30 mouse cellular contexts compared by ENCODE assay signal in genomic region chr19:18731077-18731476, GRCm38 (mm10). TPM values are rescaled to one million over a fixed set of nuclear protein-coding genes. Genes with fewer than 3 reads are reported as not detected.
A peak's percentile ranks its signal among the peaks of the same experiment; 100 is the strongest.
DNase-seq lines count a peak whose midpoint lies in the region; ATAC-seq and TF ChIP-seq lines count a peak whose summit lies in the region.
"Had no signal": no experiment of that assay in that cellular context is flagged by ENCODE, and none has a peak within 500 bp of the region (broad histone marks: within the 10 kb centered on the region; RNA-seq: fewer than 3 reads in every experiment).

No protein-coding gene starts in this region.

- no peak overlapping the region for H3K27ac ChIP-seq in heart, embryonic 14.5 days (replicated peaks in 1 of 2; ENCODE audit: control insufficient read depth in 1 of 2, insufficient read depth in 1 of 2, low read depth in 2 of 2, low read length in 2 of 2)
- H3K27ac ChIP-seq in lung, embryonic 14.5 days (ENCODE audit: low read depth), result no peak overlapping the region
- no peak overlapping the region for H3K27ac ChIP-seq in limb, embryonic 11.5 days (replicated peaks; ENCODE audit: low read depth, low read length)
- H3K27ac ChIP-seq: embryonic facial prominence, embryonic 13.5 days; hindbrain, embryonic 12.5 days; kidney, embryonic 15.5 days; left cerebral cortex, adult 2 months; liver, embryonic 13.5 days; lung, embryonic 15.5 days; macrophage; midbrain, embryonic 13.5 days; neural tube, embryonic 13.5 days; stomach, postnatal 0 days had no signal

- H3K4me3 ChIP-seq in heart, embryonic 14.5 days (ENCODE audit: control insufficient read depth in 1 of 2, insufficient read depth in 1 of 2, low read depth in 1 of 2, low read length in 2 of 2), result 0 out of 4 replicates have a peak overlapping the region, but pooled peaks of 1 of the 2 experiments have one; percentile 1
- H3K4me3 ChIP-seq in lung, embryonic 14.5 days (ENCODE audit: low read depth, low read length), result no peak overlapping the region
- H3K4me3 ChIP-seq in limb, embryonic 11.5 days (ENCODE audit: low read depth, low read length), result no peak overlapping the region
- H3K4me3 ChIP-seq: embryonic facial prominence, embryonic 13.5 days; erythroblast, embryonic 14.5 days; hindbrain, embryonic 12.5 days; kidney, embryonic 15.5 days; left cerebral cortex, adult 2 months; liver, embryonic 13.5 days; lung, embryonic 15.5 days; midbrain, embryonic 13.5 days; neural tube, embryonic 13.5 days had no signal

- ATAC-seq in heart, embryonic 14.5 days (ENCODE audit: insufficient number of reproducible peaks, insufficient read depth, low FRiP score, low read depth), result no peak
- no peak for ATAC-seq in lung, embryonic 14.5 days (ENCODE audit: insufficient read depth)
- 0 out of 2 replicates have a peak, but pooled peaks have one; percentile 60 for ATAC-seq in limb, embryonic 11.5 days (ENCODE audit: insufficient number of reproducible peaks, low FRiP score, low TSS enrichment, low read depth)
- ATAC-seq in erythroblast, adult 5-6 weeks (replicated peaks; ENCODE audit: low FRiP score, poor library complexity, severe bottlenecking), result no peak
- ATAC-seq: forebrain, embryonic 16.5 days; midbrain, embryonic 13.5 days had no signal

- no peak for TF ChIP-seq CTCF in lung, embryonic 14.5 days (IDR thresholded peaks at IDR 0.05; ENCODE audit: low read depth)

- DNase-seq in heart, adult 11 months, result no peak
- peak; percentile 26 for DNase-seq in lung, embryonic 14.5 days
- DNase-seq in lung, postnatal 4 days, result no peak
- DNase-seq in forelimb bud, embryonic 11.5 days (ENCODE audit: low read depth, low spot score), result peak; percentile 68
- DNase-seq in limb, embryonic 11.5 days (ENCODE audit: low spot score), result peak; percentile 53
- DNase-seq: adrenal gland, adult 8-10 months; B cell, adult 2 months; cerebellum, adult 8-10 months; cerebellum, postnatal 36 days; heart, postnatal 36 days; kidney, adult 18-20 months; kidney, postnatal 25 days; liver, embryonic 13.5 days; right cerebral cortex, postnatal 4 days; thymus, adult 18-20 months; thymus, postnatal 36 days had no signal

- no peaks in the 10 kb centered on the region for H3K36me3 ChIP-seq in heart, embryonic 14.5 days (ENCODE audit: control insufficient read depth, insufficient read depth, low read length)
- H3K36me3 ChIP-seq in lung, embryonic 14.5 days (ENCODE audit: insufficient read depth), result no peaks in the 10 kb centered on the region
- H3K36me3 ChIP-seq in limb, embryonic 11.5 days (ENCODE audit: control insufficient read depth, insufficient read depth, low read length), result no peaks in the 10 kb centered on the region
- H3K36me3 ChIP-seq: embryonic facial prominence, embryonic 13.5 days; hindbrain, embryonic 12.5 days; kidney, embryonic 15.5 days; liver, embryonic 13.5 days; lung, embryonic 15.5 days; midbrain, embryonic 13.5 days; neural tube, embryonic 13.5 days had no signal

- 17% methylated on average over 7 of the region's 7 CpGs for WGBS in heart, embryonic 14.5 days
- WGBS in lung, embryonic 14.5 days, result 31% methylated on average over 7 of the region's 7 CpGs
- 21% methylated on average over 7 of the region's 7 CpGs for WGBS in limb, embryonic 11.5 days

- H3K27me3 ChIP-seq in heart, embryonic 14.5 days (ENCODE audit: control insufficient read depth, insufficient read depth, low read length), result peaks cover 4% of the 10 kb centered on the region; the same call in 1 of the 2 replicates
- no peaks in the 10 kb centered on the region for H3K27me3 ChIP-seq in lung, embryonic 14.5 days (ENCODE audit: insufficient read depth, low read length)
- H3K27me3 ChIP-seq in limb, embryonic 11.5 days (ENCODE audit: control insufficient read depth, insufficient read depth, low read length), result no peaks in the 10 kb centered on the region
- H3K27me3 ChIP-seq: embryonic facial prominence, embryonic 13.5 days; hindbrain, embryonic 12.5 days; kidney, embryonic 15.5 days; liver, embryonic 13.5 days; lung, embryonic 15.5 days; midbrain, embryonic 13.5 days; neural tube, embryonic 13.5 days had no signal

- no peaks in the 10 kb centered on the region for H3K9me3 ChIP-seq in heart, embryonic 14.5 days (ENCODE audit: control insufficient read depth, low read length)
- H3K9me3 ChIP-seq in lung, embryonic 14.5 days (ENCODE audit: low read depth, low read length), result no peaks in the 10 kb centered on the region
- H3K9me3 ChIP-seq in limb, embryonic 11.5 days (ENCODE audit: control insufficient read depth, low read length), result no peaks in the 10 kb centered on the region
- H3K9me3 ChIP-seq: embryonic facial prominence, embryonic 13.5 days; hindbrain, embryonic 12.5 days; kidney, embryonic 15.5 days; liver, embryonic 13.5 days; lung, embryonic 15.5 days; midbrain, embryonic 13.5 days; neural tube, embryonic 13.5 days had no signal

- peak overlapping the region; percentile 53 for H3K4me2 ChIP-seq in heart, embryonic 14.5 days (ENCODE audit: low read length)
- H3K4me2 ChIP-seq in lung, embryonic 14.5 days, result no peak overlapping the region
- no peak overlapping the region for H3K4me2 ChIP-seq in limb, embryonic 11.5 days (ENCODE audit: low read depth, severe bottlenecking)
- H3K4me2 ChIP-seq: embryonic facial prominence, embryonic 13.5 days; hindbrain, embryonic 12.5 days; kidney, embryonic 15.5 days; liver, embryonic 13.5 days; lung, embryonic 15.5 days; midbrain, embryonic 13.5 days; neural tube, embryonic 13.5 days had no signal

- H3K4me1 ChIP-seq in heart, embryonic 14.5 days (ENCODE audit: control insufficient read depth in 2 of 2, insufficient read depth in 2 of 2, low read length in 2 of 2), result peaks cover 6 to 18% of the 10 kb centered on the region in 2 experiments
- no peaks in the 10 kb centered on the region for H3K4me1 ChIP-seq in lung, embryonic 14.5 days (ENCODE audit: insufficient read depth)
- H3K4me1 ChIP-seq in limb, embryonic 11.5 days (ENCODE audit: control insufficient read depth, insufficient read depth, low read length), result no peaks in the 10 kb centered on the region
- H3K4me1 ChIP-seq: embryonic facial prominence, embryonic 13.5 days; hindbrain, embryonic 12.5 days; kidney, embryonic 15.5 days; liver, embryonic 13.5 days; lung, embryonic 15.5 days; midbrain, embryonic 13.5 days; neural tube, embryonic 13.5 days had no signal

- H3K9ac ChIP-seq in heart, embryonic 14.5 days (ENCODE audit: low read length), result no peak overlapping the region
- no peak overlapping the region for H3K9ac ChIP-seq in lung, embryonic 14.5 days
- H3K9ac ChIP-seq in limb, embryonic 11.5 days (ENCODE audit: low read length), result no peak overlapping the region
- H3K9ac ChIP-seq: embryonic facial prominence, embryonic 13.5 days; hindbrain, embryonic 12.5 days; kidney, embryonic 15.5 days; liver, embryonic 13.5 days; lung, embryonic 15.5 days; midbrain, embryonic 13.5 days; neural tube, embryonic 13.5 days had no signal

RNA-seq across cellular contexts. Expression of gene D030056L22Rik, which starts 18.1 kb away (rescaled TPM):
- 32.4 and 36.5 TPM in 2 replicates for polyA plus RNA-seq in heart, embryonic 14.5 days (2014; fragmentation: Nextera tagmentation; extraction: Ambion mirVana)
- 42.4 and 43.4 TPM in 2 replicates for polyA plus RNA-seq in lung, embryonic 14.5 days (2014; fragmentation: Nextera tagmentation; extraction: Ambion mirVana)
- 38.5 and 38.7 TPM in 2 replicates for polyA plus RNA-seq in limb, embryonic 11.5 days (2014; fragmentation: Nextera tagmentation; extraction: Ambion mirVana)
- 30.1 and 40.0 TPM in 2 replicates for total RNA-seq in erythroblast, adult 5-6 weeks (2015; ENCODE audit: low replicate concordance)
- 17.3 and 21.9 TPM in 2 replicates for total RNA-seq in erythroblast, adult 5-6 weeks (2017; ENCODE audit: low replicate concordance)

RNA-seq across cellular contexts. Expression of gene Trpm6, which starts 18.7 kb away (rescaled TPM):
- polyA plus RNA-seq in heart, embryonic 14.5 days (2014; fragmentation: Nextera tagmentation; extraction: Ambion mirVana), result 0.15 and 0.31 TPM in 2 replicates
- 0.68 and 1.0 TPM in 2 replicates for polyA plus RNA-seq in lung, embryonic 14.5 days (2014; fragmentation: Nextera tagmentation; extraction: Ambion mirVana)
- 0.38 and 0.43 TPM in 2 replicates for polyA plus RNA-seq in limb, embryonic 11.5 days (2014; fragmentation: Nextera tagmentation; extraction: Ambion mirVana)
- not detected in 2 replicates for total RNA-seq in erythroblast, adult 5-6 weeks (2015; ENCODE audit: low replicate concordance)
- 0.68 TPM in 1 of 2 replicates, not detected in the other for total RNA-seq in erythroblast, adult 5-6 weeks (2017; ENCODE audit: low replicate concordance)
- total RNA-seq: megakaryocyte-erythroid progenitor cell, adult 5-6 weeks had no signal
- polyA plus RNA-seq: erythroblast, embryonic 14.5 days; macrophage had no signal

Comparison
In these comparisons a context has a peak if more than half of its experiments do, and no peak if none do; other contexts are left out.
1. DNase-seq: peak in lung, embryonic 14.5 days (single experiment), forelimb bud, embryonic 11.5 days (single experiment) and limb, embryonic 11.5 days (single experiment); none in heart, adult 11 months (single experiment) and lung, postnatal 4 days (0 of 2).